Mouse (Mus musculus) hindbrain, embryonic 14.5 days (tissue): ENCODE results near the gene Tmem30c. TPM values are rescaled to one million over a fixed set of nuclear protein-coding genes. Genes with fewer than 3 reads are reported as not detected.

ENCODE experiments used
- ATAC-seq: fragments of 200-750 bp; cut with Nextera tagmentation; 2 replicates; pipeline ENCODE4 v1.8.0; 2017; ENCODE audit warnings: moderate number of reproducible peaks, mild to moderate bottlenecking, moderate TSS enrichment, moderate library complexity; ENCODE audit not compliant: low FRiP score
- DNase-seq: peaks from one replicate; pipeline ENCODE4 v3.0.0-alpha.2; 2015; ENCODE audit warnings: low spot score
- H3K27ac ChIP-seq: fragments of 300-500 bp; sonication (generic); 2 replicates; pipeline ENCODE4 v1.5.1; 2014; ENCODE audit warnings: mild to moderate bottlenecking, moderate library complexity
- H3K27me3 ChIP-seq: fragments of 300-500 bp; sonication (generic); 2 replicates; pipeline ENCODE4 v1.6.1; 2014; ENCODE audit warnings: mild to moderate bottlenecking, low read length, mixed read lengths; ENCODE audit not compliant: control insufficient read depth, insufficient read depth
- H3K36me3 ChIP-seq: fragments of 300-500 bp; sonication (generic); replicated peaks from 2 replicates; pipeline ENCODE4 v1.6.1; 2014; ENCODE audit not compliant: control insufficient read depth, insufficient read depth
- H3K4me1 ChIP-seq: fragments of 300-500 bp; sonication (generic); replicated peaks from 2 replicates; pipeline ENCODE4 v1.6.1; 2014; ENCODE audit warnings: antibody characterized with exemption, low read length, mixed read lengths; ENCODE audit not compliant: control insufficient read depth, insufficient read depth
- H3K4me2 ChIP-seq: fragments of 300-500 bp; sonication (generic); replicated peaks from 2 replicates; pipeline ENCODE4 v1.6.1; 2014; ENCODE audit warnings: mild to moderate bottlenecking, moderate library complexity
- H3K4me3 ChIP-seq: fragments of 300-500 bp; sonication (generic); replicated peaks from 2 replicates; pipeline ENCODE4 v1.5.1; 2014; ENCODE audit warnings: mild to moderate bottlenecking, low read length
- H3K9ac ChIP-seq: fragments of 300-500 bp; sonication (generic); 2 replicates; pipeline ENCODE4 v1.6.1; 2014
- H3K9me3 ChIP-seq: fragments of 300-500 bp; sonication (generic); 2 replicates; pipeline ENCODE4 v1.6.1; 2016; ENCODE audit warnings: low read length; ENCODE audit not compliant: control insufficient read depth
- WGBS: fragments of 180-500 bp; shearing (Covaris S2); extraction: QIAGEN DNeasy Blood & Tissue Kit; methylation state at CpG from one replicate; pipeline ENCODE4 v1.1.7; 2014; 5-methylcytosine and 5-hydroxymethylcytosine counted together
- polyA plus RNA-seq: library from polyadenylated mRNA; unstranded; fragments of >200 nt; fragmentation: Nextera tagmentation; extraction: Ambion mirVana; gene quantifications from 2 replicates; pipeline ENCODE4 v1.2.1, GENCODE M21; 2014

Gene Tmem30c
- polyA plus RNA-seq, 1 experiment from 2014 or later, result 0.43 TPM

GRCm38 (mm10) chr16:57269751-57270150 lies 22.9 kb downstream of the Tmem30c start:
- WGBS, result 94% methylated on average over 13 of the region's 13 CpGs
- Histone ChIP-seq H3K27ac (no peak overlapping the region), H3K4me1 (no peaks in the 10 kb centered on the region), H3K4me2 (no peak overlapping the region), H3K9me3 (no peaks in the 10 kb centered on the region), H3K36me3 (no peaks in the 10 kb centered on the region), H3K27me3 (no peaks in the 10 kb centered on the region), H3K4me3 (no peak overlapping the region), H3K9ac (no peak overlapping the region)
- DNase-seq, result no peak
- no peak for ATAC-seq

- H3K27me3 ChIP-seq, result no peaks in the 10 kb centered on the region
- H3K9me3 ChIP-seq, result no peaks in the 10 kb centered on the region
- no peaks in the 10 kb centered on the region for H3K4me1 ChIP-seq
- H3K9ac ChIP-seq, result no peak overlapping the region
- no peaks in the 10 kb centered on the region for H3K36me3 ChIP-seq
- ATAC-seq, result no peak
- H3K27ac ChIP-seq, result no peak overlapping the region
- H3K4me3 ChIP-seq, result no peak overlapping the region
- WGBS, result 88% methylated on average over 14 of the region's 14 CpGs
- no peak for DNase-seq
- H3K4me2 ChIP-seq, result no peak overlapping the region
Observed at GRCm38 (mm10) chr16:57268058-57268841, 24.4 kb downstream of the Tmem30c start.

GRCm38 (mm10) chr16:57267068-57267467 lies 25.6 kb downstream of the Tmem30c start:
- 17% methylated on average over 1 of the region's 1 CpGs for WGBS
- ATAC-seq, result no peak
- Histone ChIP-seq H3K9me3 (no peaks in the 10 kb centered on the region), H3K36me3 (no peaks in the 10 kb centered on the region), H3K4me2 (no peak overlapping the region), H3K9ac (no peak overlapping the region), H3K4me1 (no peaks in the 10 kb centered on the region), H3K27ac (no peak overlapping the region), H3K4me3 (no peak overlapping the region), H3K27me3 (no peaks in the 10 kb centered on the region)
- no peak for DNase-seq

- Histone ChIP-seq H3K4me2 (no peak overlapping the region), H3K36me3 (no peaks in the 10 kb centered on the region), H3K4me3 (no peak overlapping the region), H3K27me3 (no peaks in the 10 kb centered on the region), H3K27ac (no peak overlapping the region), H3K4me1 (no peaks in the 10 kb centered on the region), H3K9ac (no peak overlapping the region), H3K9me3 (no peaks in the 10 kb centered on the region)
- ATAC-seq (no peak), DNase-seq (no peak)
- 90% methylated on average over 10 of the region's 10 CpGs for WGBS
Observed at GRCm38 (mm10) chr16:57260152-57260551, 32.5 kb downstream of the Tmem30c start.

- H3K9me3 ChIP-seq, result no peaks in the 10 kb centered on the region
- no peak overlapping the region for H3K27ac ChIP-seq
- no peaks in the 10 kb centered on the region for H3K4me1 ChIP-seq
- no peaks in the 10 kb centered on the region for H3K36me3 ChIP-seq
- ATAC-seq (no peak), DNase-seq (no peak)
- H3K9ac ChIP-seq, result no peak overlapping the region
- no peak overlapping the region for H3K4me3 ChIP-seq
- no peak overlapping the region for H3K4me2 ChIP-seq
- no peaks in the 10 kb centered on the region for H3K27me3 ChIP-seq
- 90% methylated on average over 13 of the region's 13 CpGs for WGBS
Observed at GRCm38 (mm10) chr16:57259356-57260083, 33.1 kb downstream of the Tmem30c start.

- Histone ChIP-seq H3K36me3 (no peaks in the 10 kb centered on the region), H3K27ac (no peak overlapping the region), H3K4me3 (no peak overlapping the region), H3K27me3 (no peaks in the 10 kb centered on the region), H3K9ac (no peak overlapping the region), H3K4me2 (no peak overlapping the region), H3K4me1 (no peaks in the 10 kb centered on the region), H3K9me3 (no peaks in the 10 kb centered on the region)
- DNase-seq (no peak), ATAC-seq (no peak)
- 46% methylated on average over 7 of the region's 7 CpGs for WGBS
Observed at GRCm38 (mm10) chr16:57251589-57252421, 40.9 kb downstream of the Tmem30c start.

- ATAC-seq, result no peak
- no peak overlapping the region for H3K4me3 ChIP-seq
- WGBS, result 91% methylated on average over 4 of the region's 4 CpGs
- H3K36me3 ChIP-seq, result no peaks in the 10 kb centered on the region
- no peak for DNase-seq
- no peak overlapping the region for H3K4me2 ChIP-seq
- H3K9ac ChIP-seq, result no peak overlapping the region
- H3K9me3 ChIP-seq, result no peaks in the 10 kb centered on the region
- no peaks in the 10 kb centered on the region for H3K27me3 ChIP-seq
- no peak overlapping the region for H3K27ac ChIP-seq
- H3K4me1 ChIP-seq, result no peaks in the 10 kb centered on the region
Observed at GRCm38 (mm10) chr16:57250991-57251390, 41.7 kb downstream of the Tmem30c start.

GRCm38 (mm10) chr16:57247464-57247863 lies 45.2 kb downstream of the Tmem30c start:
- DNase-seq (no peak), ATAC-seq (no peak)
- Histone ChIP-seq H3K4me2 (no peak overlapping the region), H3K9ac (no peak overlapping the region), H3K36me3 (no peaks in the 10 kb centered on the region), H3K27ac (no peak overlapping the region), H3K4me1 (no peaks in the 10 kb centered on the region), H3K9me3 (no peaks in the 10 kb centered on the region), H3K4me3 (no peak overlapping the region), H3K27me3 (no peaks in the 10 kb centered on the region)
- WGBS, result 89% methylated on average over 4 of the region's 4 CpGs

- H3K4me3 ChIP-seq, result no peak overlapping the region
- DNase-seq, result no peak
- H3K9me3 ChIP-seq, result no peaks in the 10 kb centered on the region
- H3K9ac ChIP-seq, result no peak overlapping the region
- H3K4me2 ChIP-seq, result no peak overlapping the region
- H3K4me1 ChIP-seq, result no peaks in the 10 kb centered on the region
- 92% methylated on average over 3 of the region's 3 CpGs for WGBS
- no peaks in the 10 kb centered on the region for H3K27me3 ChIP-seq
- H3K36me3 ChIP-seq, result no peaks in the 10 kb centered on the region
- no peak for ATAC-seq
- H3K27ac ChIP-seq, result no peak overlapping the region
Observed at GRCm38 (mm10) chr16:57246596-57246995, 46.1 kb downstream of the Tmem30c start.
